Mouse (Mus musculus) induced T-regulatory cell, adult 2 months (primary cell): ENCODE data around the gene Olfr20.
"Not testable (repeated sequence)": the region's sequence is repeated elsewhere in the genome, so short reads cannot be mapped to it uniquely, and the experiment has no call there.

Source experiments
- DNase-seq: peaks from one replicate; pipeline ENCODE4 v3.0.0-alpha.2; 2012; ENCODE audit warnings: low read depth

The Olfr20 gene

GRCm38 (mm10) chr11:73350483-73350882, at the start of gene Olfr20:
Gene Olfr20 (plus strand): TSS chr11:73350783.
- DNase-seq, result no peak

- no peak for DNase-seq
These were observed 47.5 kb upstream of the Olfr20 start for GRCm38 (mm10) chr11:73303123-73303522.

DNA sequence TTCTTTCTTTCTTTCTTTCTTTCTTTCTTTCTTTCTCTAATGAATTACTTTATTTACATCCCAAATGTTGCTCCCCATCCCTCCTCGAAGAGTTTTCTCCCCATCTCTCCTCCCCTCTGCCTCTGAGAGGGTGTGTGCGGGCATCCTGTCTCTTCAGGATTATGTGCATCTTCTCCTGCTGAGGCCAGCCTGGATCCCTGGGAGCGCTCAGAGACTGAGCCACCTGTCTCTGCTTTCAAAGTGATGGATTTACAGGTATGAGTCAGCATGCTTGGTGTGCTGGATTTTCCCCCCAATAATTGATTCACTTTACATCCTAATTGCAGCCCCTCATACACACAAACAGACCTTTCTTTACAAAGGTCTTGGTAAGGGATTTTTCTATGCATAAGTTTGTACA, 34.6 kb upstream of the Olfr20 start:
- no peak for DNase-seq

GRCm38 (mm10) chr11:73318581-73318980, 32.0 kb upstream of the Olfr20 start:
- not testable (repeated sequence) for DNase-seq

DNA sequence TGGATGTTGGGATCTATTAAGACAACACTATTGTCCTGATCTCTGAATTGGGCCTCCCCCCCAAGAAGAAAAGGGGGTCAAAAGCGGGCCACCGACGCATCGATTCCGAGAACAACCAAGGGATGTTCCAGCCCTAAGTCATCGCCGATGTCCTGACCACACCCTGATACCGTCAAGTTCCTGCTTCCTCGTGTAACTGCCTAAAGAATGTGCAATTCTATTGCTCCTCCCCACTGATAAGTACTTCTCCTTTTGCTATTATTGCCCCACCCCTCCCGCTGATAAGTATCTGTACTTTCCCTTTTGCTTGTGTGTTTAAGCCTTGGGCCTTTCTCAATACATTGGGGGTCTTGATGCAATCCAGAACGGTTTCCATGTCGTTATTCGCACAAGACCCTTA, 29.5 kb upstream of the Olfr20 start:
- DNase-seq, result not testable (repeated sequence)

- DNase-seq, result no peak
These were observed 26.4 kb upstream of the Olfr20 start for GRCm38 (mm10) chr11:73323906-73324830.

GRCm38 (mm10) chr11:73326485-73326886, 24.1 kb upstream of the Olfr20 start:
- peak; percentile 4 for DNase-seq

DNA sequence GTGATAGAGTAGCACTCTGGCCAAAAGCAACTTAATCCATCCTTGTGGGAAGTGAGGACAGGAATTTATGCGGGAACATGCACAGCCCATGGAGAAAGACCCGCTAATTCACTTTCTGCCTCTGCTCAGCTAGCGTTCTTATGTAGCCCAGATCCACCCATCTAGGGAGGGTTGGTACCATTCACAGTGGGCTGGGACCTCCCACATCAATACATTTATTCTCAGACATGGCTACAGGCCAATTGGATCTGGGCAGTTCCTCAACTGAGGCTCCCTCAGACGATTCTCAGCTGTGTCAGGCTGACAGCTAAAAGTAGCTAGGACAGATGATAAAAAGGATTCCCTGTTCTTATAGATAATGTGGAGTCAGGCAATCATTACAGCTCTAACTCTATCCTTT, 23.2 kb upstream of the Olfr20 start:
- DNase-seq, result no peak

DNA sequence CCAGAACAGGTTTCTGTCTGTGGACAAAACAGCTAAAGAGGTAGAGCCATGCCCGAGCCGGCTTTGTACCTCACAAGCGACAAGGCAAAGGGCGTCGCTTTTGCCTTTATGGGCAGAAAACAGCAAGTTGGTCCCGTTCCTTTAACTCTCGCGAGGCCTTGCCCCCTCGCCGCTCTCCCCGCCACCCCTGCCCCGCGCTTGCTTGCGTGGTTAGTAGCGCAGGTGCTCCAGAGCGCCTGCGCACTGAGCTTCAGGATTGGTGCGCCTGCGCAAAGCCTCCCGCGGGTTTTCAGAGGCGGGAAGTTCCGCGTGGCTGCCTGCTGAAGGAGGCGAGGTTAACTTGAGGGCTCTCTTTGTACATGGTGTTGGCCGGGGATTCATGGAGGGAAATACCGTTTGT, 21.1 kb upstream of the Olfr20 start, which contains the start of the genes Aspa, Gm49340 and Spata22:
Gene Aspa (minus strand): TSS at position 155 of the 400 bp plus-strand sequence.
Gene Gm49340 (plus strand): TSS at position 300 of the 400 bp plus-strand sequence.
Gene Spata22 (plus strand): TSS at position 300 of the 400 bp plus-strand sequence.
- no peak for DNase-seq

DNA sequence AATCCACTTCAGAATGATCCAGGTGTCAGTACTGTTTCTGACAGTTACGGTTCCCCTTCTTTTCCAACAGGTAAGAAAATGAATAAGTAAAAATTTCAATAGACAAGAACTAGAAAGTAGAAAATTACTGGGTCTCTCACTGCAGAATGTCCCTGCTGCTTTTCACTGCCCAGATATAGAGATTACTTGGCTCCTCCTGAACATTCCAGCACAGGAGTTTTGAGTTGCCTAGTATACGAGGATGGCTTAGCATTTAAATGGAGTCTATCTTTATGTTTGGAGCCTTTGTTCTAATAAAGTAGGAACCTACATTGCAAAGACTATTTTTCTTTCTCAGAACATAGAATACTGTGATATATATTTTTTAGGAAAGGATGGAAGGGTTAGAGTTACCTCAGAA, 17.2 kb upstream of the Olfr20 start:
- no peak for DNase-seq

- no peak for DNase-seq
These were observed 13.7 kb upstream of the Olfr20 start for GRCm38 (mm10) chr11:73336919-73337318.

GRCm38 (mm10) chr11:73370946-73371345, 20.4 kb downstream of the Olfr20 start, which contains the start of gene Olfr376:
Gene Olfr376 (plus strand): TSS chr11:73371246.
- DNase-seq, result no peak

GRCm38 (mm10) chr11:73395374-73395773, 44.8 kb downstream of the Olfr20 start:
- no peak for DNase-seq

- DNase-seq, result no peak
These were observed 48.9 kb downstream of the Olfr20 start, which contains the start of gene Olfr1 for GRCm38 (mm10) chr11:73399514-73399913. Gene Olfr1 (minus strand): TSS chr11:73399614.
